Comparison of ENCODE assay signal across 8 mouse cellular contexts in genomic region chr6:54771171-54771570, GRCm38 (mm10). TPM values are rescaled to one million over a fixed set of nuclear protein-coding genes. Genes with fewer than 3 reads are reported as not detected.
A peak's percentile ranks its signal among the peaks of the same experiment; 100 is the strongest.
DNase-seq lines count a peak whose midpoint lies in the region; ATAC-seq and TF ChIP-seq lines count a peak whose summit lies in the region.
"Had no signal": no experiment of that assay in that cellular context is flagged by ENCODE, and none has a peak within 500 bp of the region (broad histone marks: within the 10 kb centered on the region; RNA-seq: fewer than 3 reads in every experiment).

No protein-coding gene starts in this region.

- no peaks in the 10 kb centered on the region for H3K36me3 ChIP-seq in limb, embryonic 13.5 days
- no peaks in the 10 kb centered on the region for H3K36me3 ChIP-seq in limb, embryonic 10.5 days
- H3K36me3 ChIP-seq in heart, embryonic 15.5 days, result no peaks in the 10 kb centered on the region
- no peaks in the 10 kb centered on the region for H3K36me3 ChIP-seq in lung, postnatal 0 days (ENCODE audit: insufficient read depth, low read length)

- no peak for TF ChIP-seq CTCF in lung, postnatal 0 days (IDR thresholded peaks at IDR 0.05)

- no peak overlapping the region for H3K27ac ChIP-seq in limb, embryonic 13.5 days
- H3K27ac ChIP-seq in limb, embryonic 10.5 days, result no peak overlapping the region
- H3K27ac ChIP-seq in heart, embryonic 15.5 days, result peak overlapping the region; percentile 62
- no peak overlapping the region for H3K27ac ChIP-seq in lung, postnatal 0 days (ENCODE audit: low read length)
- H3K27ac ChIP-seq: kidney, postnatal 0 days had no signal

- H3K9me3 ChIP-seq in limb, embryonic 13.5 days, result no peaks in the 10 kb centered on the region
- no peaks in the 10 kb centered on the region for H3K9me3 ChIP-seq in limb, embryonic 10.5 days (replicated peaks)
- H3K9me3 ChIP-seq in heart, embryonic 15.5 days (replicated peaks), result no peaks in the 10 kb centered on the region
- H3K9me3 ChIP-seq in lung, postnatal 0 days (ENCODE audit: low read length), result no peaks in the 10 kb centered on the region

- WGBS in limb, embryonic 13.5 days, result 66% methylated on average over 8 of the region's 8 CpGs
- WGBS in limb, embryonic 10.5 days, result 90% methylated on average over 8 of the region's 8 CpGs
- WGBS in heart, embryonic 15.5 days, result 28% methylated on average over 8 of the region's 8 CpGs
- 39% methylated on average over 8 of the region's 8 CpGs for WGBS in lung, postnatal 0 days

- H3K9ac ChIP-seq in limb, embryonic 13.5 days, result no peak overlapping the region
- H3K9ac ChIP-seq in heart, embryonic 15.5 days, result no peak overlapping the region
- no peak overlapping the region for H3K9ac ChIP-seq in lung, postnatal 0 days (replicated peaks; ENCODE audit: low read depth)

- no peak overlapping the region for H3K4me2 ChIP-seq in limb, embryonic 13.5 days (replicated peaks)
- peak overlapping the region; percentile 16; the same call in 1 of the 2 replicates for H3K4me2 ChIP-seq in heart, embryonic 15.5 days
- H3K4me2 ChIP-seq in lung, postnatal 0 days (replicated peaks; ENCODE audit: low read depth, low read length), result no peak overlapping the region

- no peaks in the 10 kb centered on the region for H3K4me1 ChIP-seq in limb, embryonic 13.5 days
- H3K4me1 ChIP-seq in limb, embryonic 10.5 days, result no peaks in the 10 kb centered on the region
- H3K4me1 ChIP-seq in heart, embryonic 15.5 days (replicated peaks), result peaks cover 21% of the 10 kb centered on the region
- no peaks in the 10 kb centered on the region for H3K4me1 ChIP-seq in lung, postnatal 0 days (ENCODE audit: insufficient read depth, low read depth, low read length)

- TF ChIP-seq EP300 in lung, postnatal 0 days (IDR thresholded peaks at IDR 0.05), result no peak

- no peak for DNase-seq in limb, embryonic 10.5 days (ENCODE audit: low spot score)
- peak; percentile 57 for DNase-seq in gastrocnemius, adult 18-20 months (ENCODE audit: low spot score)
- peak; percentile 78 for DNase-seq in lung, postnatal 0 days (ENCODE audit: low spot score)
- no peak for DNase-seq in urinary bladder, adult 18-20 months (ENCODE audit: low spot score in 2 of 2)

- ATAC-seq in limb, embryonic 13.5 days (ENCODE audit: low FRiP score, low read depth), result peak; percentile 76
- peak; percentile 72; the same call in 1 of the 2 replicates for ATAC-seq in heart, embryonic 15.5 days (replicated peaks; ENCODE audit: insufficient number of reproducible peaks, insufficient read depth, low FRiP score, low read depth)
- ATAC-seq in lung, postnatal 0 days, result peak; percentile 82
- ATAC-seq in CD4-positive, CD25-positive, alpha-beta regulatory T cell, adult 4 months, result no peak

- no peaks in the 10 kb centered on the region for H3K27me3 ChIP-seq in limb, embryonic 13.5 days
- no peaks in the 10 kb centered on the region for H3K27me3 ChIP-seq in limb, embryonic 10.5 days (ENCODE audit: low read depth, poor library complexity, severe bottlenecking)
- H3K27me3 ChIP-seq in heart, embryonic 15.5 days, result no peaks in the 10 kb centered on the region
- no peaks in the 10 kb centered on the region for H3K27me3 ChIP-seq in lung, postnatal 0 days (replicated peaks; ENCODE audit: insufficient read depth, low read length)

- H3K4me3 ChIP-seq in limb, embryonic 13.5 days, result no peak overlapping the region
- H3K4me3 ChIP-seq in limb, embryonic 10.5 days, result no peak overlapping the region
- H3K4me3 ChIP-seq in heart, embryonic 15.5 days, result no peak overlapping the region
- no peak overlapping the region for H3K4me3 ChIP-seq in lung, postnatal 0 days (ENCODE audit: low read depth, low read length)

RNA-seq across cellular contexts. Expression of gene Znrf2, which starts 45.5 kb away (rescaled TPM):
- polyA plus RNA-seq in limb, embryonic 13.5 days (2015; fragmentation: Nextera tagmentation; extraction: Ambion mirVana), result 2.9 and 3.1 TPM in 2 replicates
- 2.0 and 2.3 TPM in 2 replicates for polyA plus RNA-seq in limb, embryonic 10.5 days (2016; fragmentation: Nextera tagmentation; extraction: Ambion mirVana)
- 10 to 100 TPM; 13.1 to 16.3 TPM for total RNA-seq in gastrocnemius, adult 18-20 months (2021)
- 2.7 and 2.8 TPM in 2 replicates for polyA plus RNA-seq in heart, embryonic 15.5 days (2015; fragmentation: Nextera tagmentation; extraction: Ambion mirVana)
- 4.6 and 5.7 TPM in 2 replicates for polyA plus RNA-seq in lung, postnatal 0 days (2015; fragmentation: Nextera tagmentation; extraction: Ambion mirVana)
- polyA plus RNA-seq in CD4-positive, CD25-positive, alpha-beta regulatory T cell, adult 4 months (2017; shearing (Covaris generic)), result 10 to 100 TPM; 22.9 to 26.1 TPM

Comparison
In these comparisons a context has a peak if more than half of its experiments do, and no peak if none do; other contexts are left out.
1. DNase-seq: peak in gastrocnemius, adult 18-20 months (single experiment) and lung, postnatal 0 days (single experiment); none in limb, embryonic 10.5 days (single experiment) and urinary bladder, adult 18-20 months (0 of 2).